35 mouse cellular contexts compared by ENCODE assay signal in genomic region chr6:94022437-94022836, GRCm38 (mm10).
"Had no signal": no experiment of that assay in that cellular context is flagged by ENCODE, and none has a peak within 500 bp of the region (broad histone marks: within the 10 kb centered on the region; RNA-seq: fewer than 3 reads in every experiment).

No protein-coding gene starts in this region.

- H3K4me3 ChIP-seq: heart, embryonic 10.5 days; heart, embryonic 12.5 days; heart, embryonic 13.5 days; heart, embryonic 15.5 days; hindbrain, embryonic 10.5 days; hindbrain, embryonic 12.5 days; hindbrain, embryonic 13.5 days; hindbrain, embryonic 15.5 days; intestine, embryonic 15.5 days; kidney, embryonic 15.5 days; layer of hippocampus, adult 2 months; left cerebral cortex, adult 2 months had no signal

- H3K27me3 ChIP-seq: heart, embryonic 12.5 days; heart, embryonic 13.5 days; heart, embryonic 15.5 days; hindbrain, embryonic 12.5 days; hindbrain, embryonic 13.5 days; hindbrain, embryonic 15.5 days; intestine, embryonic 15.5 days; kidney, embryonic 15.5 days had no signal

- H3K9ac ChIP-seq: heart, embryonic 12.5 days; heart, embryonic 13.5 days; heart, embryonic 15.5 days; hindbrain, embryonic 12.5 days; hindbrain, embryonic 13.5 days; hindbrain, embryonic 14.5 days; hindbrain, embryonic 15.5 days; intestine, embryonic 15.5 days; kidney, embryonic 15.5 days had no signal

- H3K9me3 ChIP-seq: heart, embryonic 10.5 days; heart, embryonic 12.5 days; heart, embryonic 13.5 days; heart, embryonic 15.5 days; hindbrain, embryonic 10.5 days; hindbrain, embryonic 12.5 days; hindbrain, embryonic 13.5 days; hindbrain, embryonic 15.5 days; intestine, embryonic 15.5 days; kidney, embryonic 15.5 days had no signal

- H3K4me1 ChIP-seq: heart, embryonic 15.5 days; intestine, embryonic 15.5 days had no signal

- H3K4me2 ChIP-seq: heart, embryonic 11.5 days; heart, embryonic 12.5 days; heart, embryonic 13.5 days; heart, embryonic 15.5 days; hindbrain, embryonic 12.5 days; hindbrain, embryonic 13.5 days; hindbrain, embryonic 14.5 days; hindbrain, embryonic 15.5 days; intestine, embryonic 15.5 days; kidney, embryonic 15.5 days had no signal

- ATAC-seq: hindbrain, embryonic 16.5 days; hindbrain, postnatal 0 days; inflammation-experienced regulatory T-cells, adult 6 months; intestine, embryonic 15.5 days; intestine, embryonic 16.5 days had no signal

- H3K36me3 ChIP-seq: heart, embryonic 10.5 days; heart, embryonic 12.5 days; heart, embryonic 13.5 days; heart, embryonic 15.5 days; hindbrain, embryonic 10.5 days; hindbrain, embryonic 12.5 days; hindbrain, embryonic 13.5 days; hindbrain, embryonic 15.5 days; intestine, embryonic 15.5 days; kidney, embryonic 15.5 days had no signal

- DNase-seq: heart, postnatal 10 days; heart, postnatal 14 days; heart, postnatal 36 days; heart, postnatal 4 days; kidney, adult 11 months; kidney, adult 18-20 months; kidney, adult 2 months; kidney, adult 8-10 months; kidney, adult 9 months; kidney, postnatal 10 days; kidney, postnatal 14 days; kidney, postnatal 25 days; kidney, postnatal 36 days; kidney, postnatal 4 days; layer of hippocampus, adult 9-11 months; layer of hippocampus, postnatal 36 days had no signal

- H3K27ac ChIP-seq: heart, embryonic 10.5 days; heart, embryonic 13.5 days; heart, embryonic 15.5 days; hindbrain, embryonic 10.5 days; hindbrain, embryonic 12.5 days; hindbrain, embryonic 13.5 days; hindbrain, embryonic 14.5 days; hindbrain, embryonic 15.5 days; hindbrain, postnatal 0 days; intestine, embryonic 15.5 days; kidney, embryonic 15.5 days; kidney, postnatal 0 days; layer of hippocampus, adult 2 months; left cerebral cortex, adult 2 months had no signal
